Mouse (Mus musculus): ENCODE measurements around the gene Clec4a1.

- TF ChIP-seq EP300 (IDR thresholded peaks at IDR 0.05; ENCODE audit: low read depth), result no peak
- TF ChIP-seq CTCF (IDR thresholded peaks at IDR 0.05; ENCODE audit: low read depth), result no peak
Observed at GRCm38 (mm10) chr6:122969048-122969447, 47.4 kb downstream of the Clec4a1 start.
